Mouse (Mus musculus): Measurements from ENCODE around the gene Cnr1.

The Cnr1 gene

GRCm38 (mm10) chr4:33924234-33924888 lies at the start of gene Cnr1:
Gene Cnr1, plus strand, starts transcription at chr4:33924593.
- DNase-seq, result peak; percentile 61

- no peak for DNase-seq
Observed at GRCm38 (mm10) chr4:33879944-33880343, 44.4 kb upstream of the Cnr1 start.

GRCm38 (mm10) chr4:33886026-33886425 lies 38.4 kb upstream of the Cnr1 start:
- no peak for DNase-seq

GRCm38 (mm10) chr4:33889976-33890375 lies 34.4 kb upstream of the Cnr1 start:
- no peak for DNase-seq

GRCm38 (mm10) chr4:33892178-33892869 lies 32.1 kb upstream of the Cnr1 start:
- no peak for DNase-seq

GRCm38 (mm10) chr4:33893841-33894240 lies 30.6 kb upstream of the Cnr1 start:
- no peak for DNase-seq

- DNase-seq, result no peak
Observed at GRCm38 (mm10) chr4:33895046-33895445, 29.3 kb upstream of the Cnr1 start.

- DNase-seq, result no peak
Observed at GRCm38 (mm10) chr4:33895491-33895890, 28.9 kb upstream of the Cnr1 start.

- DNase-seq, result no peak
Observed at GRCm38 (mm10) chr4:33901659-33902058, 22.7 kb upstream of the Cnr1 start.

GRCm38 (mm10) chr4:33903812-33904340 lies 20.5 kb upstream of the Cnr1 start:
- DNase-seq, result no peak

GRCm38 (mm10) chr4:33904826-33905225 lies 19.6 kb upstream of the Cnr1 start:
- DNase-seq, result no peak

GRCm38 (mm10) chr4:33908786-33909185 lies 15.6 kb upstream of the Cnr1 start:
- no peak for DNase-seq

GRCm38 (mm10) chr4:33915730-33916129 lies 8.7 kb upstream of the Cnr1 start:
- DNase-seq, result no peak

GRCm38 (mm10) chr4:33920807-33921206 lies 3.6 kb upstream of the Cnr1 start:
- DNase-seq, result no peak

- no peak for DNase-seq
Observed at GRCm38 (mm10) chr4:33923151-33923760, 1.1 kb upstream of the Cnr1 start.

GRCm38 (mm10) chr4:33923761-33924233 lies 596 bp upstream of the Cnr1 start:
- no peak for DNase-seq

- DNase-seq, result no peak
Observed at GRCm38 (mm10) chr4:33924889-33925245, 474 bp downstream of the Cnr1 start.

GRCm38 (mm10) chr4:33925489-33925888 lies 1.1 kb downstream of the Cnr1 start:
- DNase-seq, result no peak

GRCm38 (mm10) chr4:33926010-33926409 lies 1.6 kb downstream of the Cnr1 start:
- DNase-seq, result no peak

GRCm38 (mm10) chr4:33926730-33927263 lies 2.4 kb downstream of the Cnr1 start:
- no peak for DNase-seq

- no peak for DNase-seq
Observed at GRCm38 (mm10) chr4:33927644-33928043, 3.3 kb downstream of the Cnr1 start.

GRCm38 (mm10) chr4:33928450-33928849 lies 4.1 kb downstream of the Cnr1 start:
- DNase-seq, result no peak

- DNase-seq, result no peak
Observed at GRCm38 (mm10) chr4:33931347-33931746, 7.0 kb downstream of the Cnr1 start.

- DNase-seq, result no peak
Observed at GRCm38 (mm10) chr4:33941557-33941956, 17.2 kb downstream of the Cnr1 start.
